Mouse (Mus musculus): Measurements from ENCODE around the gene Wnt5b.

DNA sequence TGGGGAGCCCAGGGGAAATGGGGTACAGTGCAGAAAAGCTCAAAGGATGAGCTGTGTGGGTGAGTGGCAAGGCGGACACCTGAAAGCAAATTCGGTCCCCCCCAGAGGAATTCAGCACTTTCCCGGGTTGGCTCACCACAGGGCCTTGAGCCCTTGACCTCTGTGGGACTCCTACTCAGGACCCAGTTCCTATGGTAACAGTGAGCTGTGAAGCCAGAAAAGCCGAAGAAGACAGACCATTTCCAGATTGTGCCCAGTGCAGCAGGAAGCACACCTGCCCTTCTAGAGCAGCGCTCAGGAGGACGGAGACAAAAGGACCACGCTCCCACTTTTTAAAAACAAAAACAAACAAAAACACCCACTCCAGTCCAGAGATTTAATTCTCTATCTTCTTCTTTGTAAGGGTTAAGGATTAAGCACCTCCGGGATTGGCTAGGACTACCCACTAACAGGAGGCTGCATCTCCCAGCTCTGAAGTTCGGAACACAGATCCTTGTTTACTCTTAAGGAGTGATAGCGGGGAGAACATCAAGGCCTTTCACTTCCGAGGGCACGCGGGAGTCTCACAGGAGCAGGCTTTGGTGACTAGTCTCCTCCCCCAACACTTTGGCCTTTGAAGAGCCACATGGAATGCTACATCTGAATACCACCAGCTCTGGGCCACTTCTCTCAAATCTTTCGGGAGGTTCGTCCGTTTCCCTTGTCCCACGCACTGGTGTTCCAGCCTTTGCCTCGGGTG, 95.7 kb downstream of the Wnt5b start:
- TF ChIP-seq GATA1 (IDR thresholded peaks at IDR 0.05; ENCODE audit: borderline replicate concordance, low read length), result no peak
- no peak for TF ChIP-seq FLI1 (IDR thresholded peaks at IDR 0.05; ENCODE audit: low read length)
